Mouse (Mus musculus): Measurements from ENCODE around the gene Trim54. TPM values are rescaled to one million over a fixed set of nuclear protein-coding genes. Genes with fewer than 3 reads are reported as not detected.

Gene Trim54
- polyA plus RNA-seq, 1 experiment from 2014 or later: not detected

DNA sequence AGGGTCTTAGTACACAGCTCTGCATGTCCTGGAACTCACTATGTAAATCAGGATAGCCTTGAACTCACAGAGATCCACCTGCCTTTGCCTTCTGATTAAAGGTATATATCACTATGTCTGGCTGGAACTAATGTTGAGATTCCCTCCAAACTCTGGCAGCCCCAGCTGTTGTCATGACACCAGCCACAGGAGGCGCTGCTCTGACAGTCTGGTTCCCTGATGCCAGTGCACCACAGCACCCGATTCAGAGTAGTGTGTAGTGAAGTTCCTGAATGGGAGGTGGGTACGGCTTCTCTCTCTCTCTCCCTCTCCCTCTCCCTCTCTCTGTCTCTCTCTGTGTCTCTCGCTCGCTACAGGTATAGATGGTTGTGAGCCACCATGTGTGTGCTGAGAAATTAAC is 34.2 kb upstream of the Trim54 start:
- H3K4me2 ChIP-seq (ENCODE audit: low read length): no peak overlapping the region
- H3K9me3 ChIP-seq (replicated peaks; ENCODE audit: control insufficient read depth, low read length): no peaks in the 10 kb centered on the region
- H3K27me3 ChIP-seq (replicated peaks; ENCODE audit: control insufficient read depth, insufficient read depth, low read length): no peaks in the 10 kb centered on the region
- no peak overlapping the region for H3K27ac ChIP-seq (ENCODE audit: low read depth, low read length)
- no peaks in the 10 kb centered on the region; the same call in 1 of the 2 replicates for H3K4me1 ChIP-seq (ENCODE audit: control insufficient read depth, insufficient read depth, low read length)
- peak; percentile 55 for ATAC-seq
- peak; percentile 62 for DNase-seq (ENCODE audit: low spot score)
- H3K36me3 ChIP-seq (ENCODE audit: control insufficient read depth, insufficient read depth, low read length): peaks cover 17% of the 10 kb centered on the region
- no peak overlapping the region for H3K9ac ChIP-seq (ENCODE audit: low read length)
- 9% methylated on average over 5 of the region's 5 CpGs for WGBS
- no peak overlapping the region for H3K4me3 ChIP-seq (ENCODE audit: low read depth, low read length)

DNA sequence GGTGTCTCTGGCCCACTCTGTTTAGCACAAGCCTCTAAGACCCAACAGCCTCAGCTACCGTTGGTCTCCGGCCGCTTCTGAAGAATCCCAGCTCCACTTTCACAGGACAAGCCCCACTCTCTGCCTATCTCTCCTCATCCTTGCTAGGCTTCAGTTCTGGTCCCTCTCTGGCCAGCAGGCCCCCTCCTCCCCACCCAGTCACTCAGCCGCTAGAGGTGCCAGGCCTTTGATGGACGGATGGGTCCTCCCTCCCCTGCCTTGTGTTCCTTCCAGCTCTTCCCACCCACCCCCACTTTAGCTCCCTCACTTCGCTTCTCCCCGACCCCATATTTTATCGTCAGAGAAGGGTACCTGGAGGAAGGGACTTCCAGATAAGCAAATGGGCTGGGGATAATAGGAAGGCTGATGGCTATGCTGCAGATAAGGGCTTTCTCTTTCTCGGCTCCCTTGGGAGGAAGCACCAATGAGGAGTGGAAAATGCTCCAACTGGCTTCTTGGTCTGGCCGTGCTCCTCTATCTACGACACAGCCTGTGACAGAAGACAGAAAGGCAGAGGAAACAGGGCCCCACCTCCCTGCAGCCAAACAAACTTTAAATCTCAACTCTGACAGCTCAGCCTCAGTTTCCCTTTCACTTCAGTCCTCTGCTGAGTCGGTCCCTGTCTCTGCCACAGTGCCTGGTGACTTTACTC is 33.4 kb upstream of the Trim54 start:
- H3K4me3 ChIP-seq (ENCODE audit: low read depth, low read length): no peak overlapping the region
- peaks cover 10% of the 10 kb centered on the region for H3K36me3 ChIP-seq (ENCODE audit: control insufficient read depth, insufficient read depth, low read length)
- no peak overlapping the region for H3K4me2 ChIP-seq (ENCODE audit: low read length)
- no peaks in the 10 kb centered on the region; the same call in 1 of the 2 replicates for H3K4me1 ChIP-seq (ENCODE audit: control insufficient read depth, insufficient read depth, low read length)
- no peaks in the 10 kb centered on the region for H3K9me3 ChIP-seq (replicated peaks; ENCODE audit: control insufficient read depth, low read length)
- WGBS: 42% methylated on average over 12 of the region's 12 CpGs
- no peak for DNase-seq (ENCODE audit: low spot score)
- ATAC-seq: no peak
- H3K27me3 ChIP-seq (replicated peaks; ENCODE audit: control insufficient read depth, insufficient read depth, low read length): no peaks in the 10 kb centered on the region
- H3K9ac ChIP-seq (ENCODE audit: low read length): no peak overlapping the region
- H3K27ac ChIP-seq (ENCODE audit: low read depth, low read length): no peak overlapping the region

DNA sequence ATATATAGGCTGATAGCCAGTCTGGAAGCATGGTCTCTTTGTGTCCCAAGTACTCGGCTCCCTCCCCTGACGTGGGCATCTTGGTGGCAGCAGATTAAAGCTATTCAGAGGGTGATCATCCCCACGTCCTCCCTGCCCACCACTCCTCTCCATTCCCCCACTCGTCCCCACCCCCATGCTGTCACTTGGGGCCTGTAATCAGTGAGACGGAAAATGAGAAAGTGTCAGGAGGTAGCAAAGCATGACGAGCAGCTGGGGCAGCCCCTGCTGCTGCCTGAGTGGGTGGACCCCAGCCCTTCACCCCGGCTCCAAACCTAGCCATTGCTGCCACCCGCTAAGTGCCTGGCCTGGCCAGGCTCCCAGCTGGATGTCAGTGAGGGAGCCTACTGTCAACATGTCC is 32.6 kb upstream of the Trim54 start:
- no peaks in the 10 kb centered on the region for H3K9me3 ChIP-seq (replicated peaks; ENCODE audit: control insufficient read depth, low read length)
- 2% methylated on average over 8 of the region's 8 CpGs for WGBS
- H3K27me3 ChIP-seq (replicated peaks; ENCODE audit: control insufficient read depth, insufficient read depth, low read length): no peaks in the 10 kb centered on the region
- ATAC-seq (no peak), DNase-seq (ENCODE audit: low spot score) (no peak)
- H3K36me3 ChIP-seq (ENCODE audit: control insufficient read depth, insufficient read depth, low read length): peaks cover 1% of the 10 kb centered on the region; the same call in 1 of the 2 replicates
- H3K9ac ChIP-seq (ENCODE audit: low read length): 0 out of 2 replicates have a peak overlapping the region, but pooled peaks have one; percentile 13
- no peak overlapping the region for H3K4me3 ChIP-seq (ENCODE audit: low read depth, low read length)
- H3K4me1 ChIP-seq (ENCODE audit: control insufficient read depth, insufficient read depth, low read length): no peaks in the 10 kb centered on the region; the same call in 1 of the 2 replicates
- no peak overlapping the region for H3K27ac ChIP-seq (ENCODE audit: low read depth, low read length)
- H3K4me2 ChIP-seq (ENCODE audit: low read length): no peak overlapping the region

DNA sequence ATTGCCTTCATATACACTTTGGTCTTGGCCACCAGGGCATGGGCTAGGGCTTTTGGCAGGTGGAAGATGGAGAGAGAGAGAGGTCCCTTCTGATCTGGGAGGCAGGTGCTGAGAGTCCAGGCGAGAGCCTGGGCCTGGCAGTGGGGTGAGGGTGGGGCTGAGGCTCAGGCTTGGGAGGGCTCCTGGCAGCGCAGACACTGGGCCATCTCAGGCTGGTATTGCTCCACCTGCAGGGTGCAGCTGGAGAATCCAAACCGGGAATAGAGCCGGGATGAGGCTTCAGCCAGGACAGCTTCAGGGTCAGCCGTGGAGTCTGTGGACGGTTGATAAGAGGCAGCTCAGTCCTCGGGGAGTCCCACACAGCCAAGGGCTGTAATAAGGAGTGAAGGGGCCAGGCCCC is 29.9 kb upstream of the Trim54 start:
- 37% methylated on average over 7 of the region's 7 CpGs for WGBS
- no peak overlapping the region for H3K9ac ChIP-seq (ENCODE audit: low read length)
- H3K36me3 ChIP-seq (ENCODE audit: control insufficient read depth, insufficient read depth, low read length): no peaks in the 10 kb centered on the region
- H3K4me3 ChIP-seq (ENCODE audit: low read depth, low read length): no peak overlapping the region
- no peaks in the 10 kb centered on the region; the same call in 1 of the 2 replicates for H3K4me1 ChIP-seq (ENCODE audit: control insufficient read depth, insufficient read depth, low read length)
- ATAC-seq (no peak), DNase-seq (ENCODE audit: low spot score) (no peak)
- peaks cover 17% of the 10 kb centered on the region for H3K27me3 ChIP-seq (replicated peaks; ENCODE audit: control insufficient read depth, insufficient read depth, low read length)
- H3K4me2 ChIP-seq (ENCODE audit: low read length): no peak overlapping the region
- H3K9me3 ChIP-seq (replicated peaks; ENCODE audit: control insufficient read depth, low read length): no peaks in the 10 kb centered on the region
- no peak overlapping the region for H3K27ac ChIP-seq (ENCODE audit: low read depth, low read length)

DNA sequence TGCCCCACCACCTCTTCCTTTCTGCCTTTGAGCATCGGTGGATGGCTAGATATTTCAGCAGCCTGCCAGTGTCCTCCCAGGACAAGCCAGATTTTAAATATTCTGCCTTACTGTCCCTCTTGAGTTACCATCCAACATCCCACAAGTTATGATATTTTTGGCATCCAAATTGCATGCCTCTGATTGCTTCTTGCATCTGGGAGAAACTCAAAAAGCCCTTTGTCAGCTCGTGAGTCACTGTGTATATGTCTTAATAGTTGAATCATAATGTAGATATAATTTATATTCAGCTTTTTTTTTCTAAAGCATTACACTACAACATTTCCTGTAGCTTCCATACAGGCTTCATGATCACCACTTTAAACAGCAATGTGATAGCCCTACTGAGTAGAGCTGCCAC is 29.4 kb upstream of the Trim54 start:
- H3K27ac ChIP-seq (ENCODE audit: low read depth, low read length): no peak overlapping the region
- no peaks in the 10 kb centered on the region for H3K9me3 ChIP-seq (replicated peaks; ENCODE audit: control insufficient read depth, low read length)
- 75% methylated on average over 2 of the region's 2 CpGs for WGBS
- ATAC-seq (no peak), DNase-seq (ENCODE audit: low spot score) (no peak)
- no peak overlapping the region for H3K9ac ChIP-seq (ENCODE audit: low read length)
- H3K4me1 ChIP-seq (ENCODE audit: control insufficient read depth, insufficient read depth, low read length): no peaks in the 10 kb centered on the region; the same call in 1 of the 2 replicates
- no peak overlapping the region for H3K4me3 ChIP-seq (ENCODE audit: low read depth, low read length)
- H3K27me3 ChIP-seq (replicated peaks; ENCODE audit: control insufficient read depth, insufficient read depth, low read length): peaks cover 22% of the 10 kb centered on the region
- H3K4me2 ChIP-seq (ENCODE audit: low read length): no peak overlapping the region
- no peaks in the 10 kb centered on the region for H3K36me3 ChIP-seq (ENCODE audit: control insufficient read depth, insufficient read depth, low read length)

DNA sequence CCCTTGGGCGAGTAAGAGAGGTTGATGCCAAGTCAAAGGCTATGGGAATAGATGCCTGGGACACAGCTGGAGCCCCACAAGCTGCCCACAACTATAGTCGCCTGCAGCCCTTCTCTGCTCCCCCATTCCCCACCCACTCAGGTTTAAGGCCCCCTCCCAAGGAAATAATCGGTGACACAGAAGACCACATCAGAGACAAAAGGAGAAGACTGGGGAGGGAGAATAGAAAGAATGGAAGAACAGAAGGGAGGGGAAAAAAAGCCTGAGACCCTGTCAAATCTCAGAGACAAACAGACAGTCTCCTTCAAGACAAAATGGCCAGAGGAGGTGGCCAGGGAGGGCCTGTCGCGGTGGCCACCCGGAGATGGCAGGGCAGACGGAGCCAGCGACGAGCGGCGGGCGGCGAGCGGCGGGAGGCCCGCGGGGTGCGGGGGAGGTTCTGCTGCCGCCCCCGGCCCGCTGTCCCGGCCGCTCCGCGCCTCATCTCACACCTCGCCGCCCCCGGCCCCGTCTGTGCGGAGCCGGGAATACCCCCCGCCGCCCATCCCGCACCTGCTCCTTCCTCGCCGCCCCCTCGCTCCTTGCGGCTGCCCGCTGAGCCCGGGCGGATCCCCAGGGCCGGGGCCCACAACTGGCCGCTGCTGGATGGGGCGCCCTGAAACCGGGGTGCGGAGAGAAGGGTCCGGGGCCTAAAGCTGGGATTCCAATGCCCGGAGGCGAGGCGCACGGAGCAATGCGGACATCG is 24.1 kb upstream of the Trim54 start:
- Histone ChIP-seq H3K4me1 (ENCODE audit: control insufficient read depth, insufficient read depth, low read length) (peaks cover 14% of the 10 kb centered on the region; the same call in 1 of the 2 replicates), H3K27me3 (replicated peaks; ENCODE audit: control insufficient read depth, insufficient read depth, low read length) (peaks cover 72% of the 10 kb centered on the region), H3K9ac (ENCODE audit: low read length) (peak overlapping the region; percentile 51), H3K27ac (ENCODE audit: low read depth, low read length) (no peak overlapping the region), H3K4me3 (ENCODE audit: low read depth, low read length) (peak overlapping the region; percentile 35), H3K9me3 (replicated peaks; ENCODE audit: control insufficient read depth, low read length) (no peaks in the 10 kb centered on the region), H3K4me2 (ENCODE audit: low read length) (peak overlapping the region; percentile 62), H3K36me3 (ENCODE audit: control insufficient read depth, insufficient read depth, low read length) (no peaks in the 10 kb centered on the region)
- DNase-seq (ENCODE audit: low spot score) (no peak), ATAC-seq (no peak)
- 1% methylated on average over 31 of the region's 53 CpGs for WGBS

DNA sequence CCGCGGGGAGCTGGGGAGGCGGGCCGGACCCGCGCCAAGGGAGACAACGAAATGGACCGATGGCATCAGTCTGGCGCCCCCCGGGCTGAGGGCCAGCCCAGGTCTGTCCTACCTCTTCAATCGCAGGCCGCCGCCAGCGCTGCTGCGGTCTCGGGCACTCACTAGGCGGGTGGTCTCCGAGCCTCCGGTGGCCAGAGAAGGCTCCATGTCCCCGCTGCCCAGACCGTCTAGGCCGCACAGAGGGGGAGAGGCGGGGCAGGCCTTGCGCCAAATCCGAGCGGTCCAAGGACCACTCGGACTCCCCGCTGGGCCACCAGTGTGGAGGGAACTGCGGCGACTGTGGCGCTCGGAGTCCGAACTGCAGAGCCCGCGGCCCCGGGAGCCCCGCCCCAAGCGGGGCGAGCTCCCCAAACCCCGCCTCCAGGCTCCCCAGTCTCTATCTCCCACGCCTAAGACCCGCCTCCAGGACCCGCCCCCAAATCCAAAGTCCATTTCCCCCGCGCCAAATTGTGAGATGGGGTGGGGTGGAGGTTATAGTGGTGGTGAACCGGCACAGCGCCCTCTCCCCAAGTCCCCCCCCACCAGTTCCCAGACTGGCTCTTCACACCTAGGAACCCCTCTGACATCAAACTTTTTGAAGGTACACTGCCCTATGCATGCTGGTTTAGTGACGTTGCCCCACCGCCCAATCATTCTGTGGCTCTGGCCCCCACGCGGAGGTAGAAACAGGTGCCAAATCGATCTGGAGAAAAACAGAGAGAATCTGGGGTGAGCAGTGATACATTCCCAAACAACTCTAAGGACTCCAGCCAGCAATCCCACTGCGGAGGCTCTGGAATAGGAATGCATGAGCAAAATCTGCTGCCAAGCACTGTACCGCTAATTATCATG is 23.1 kb upstream of the Trim54 start:
- ATAC-seq (peak; percentile 66), DNase-seq (ENCODE audit: low spot score) (peak; percentile 66)
- WGBS: 0% methylated on average over 43 of the region's 54 CpGs
- Histone ChIP-seq H3K4me2 (ENCODE audit: low read length) (peak overlapping the region; percentile 62), H3K27me3 (replicated peaks; ENCODE audit: control insufficient read depth, insufficient read depth, low read length) (peaks cover 73% of the 10 kb centered on the region), H3K36me3 (ENCODE audit: control insufficient read depth, insufficient read depth, low read length) (no peaks in the 10 kb centered on the region), H3K27ac (ENCODE audit: low read depth, low read length) (no peak overlapping the region), H3K4me3 (ENCODE audit: low read depth, low read length) (peak overlapping the region; percentile 35), H3K9me3 (replicated peaks; ENCODE audit: control insufficient read depth, low read length) (no peaks in the 10 kb centered on the region), H3K4me1 (ENCODE audit: control insufficient read depth, insufficient read depth, low read length) (peaks cover 14% of the 10 kb centered on the region; the same call in 1 of the 2 replicates), H3K9ac (ENCODE audit: low read length) (peak overlapping the region; percentile 51)

DNA sequence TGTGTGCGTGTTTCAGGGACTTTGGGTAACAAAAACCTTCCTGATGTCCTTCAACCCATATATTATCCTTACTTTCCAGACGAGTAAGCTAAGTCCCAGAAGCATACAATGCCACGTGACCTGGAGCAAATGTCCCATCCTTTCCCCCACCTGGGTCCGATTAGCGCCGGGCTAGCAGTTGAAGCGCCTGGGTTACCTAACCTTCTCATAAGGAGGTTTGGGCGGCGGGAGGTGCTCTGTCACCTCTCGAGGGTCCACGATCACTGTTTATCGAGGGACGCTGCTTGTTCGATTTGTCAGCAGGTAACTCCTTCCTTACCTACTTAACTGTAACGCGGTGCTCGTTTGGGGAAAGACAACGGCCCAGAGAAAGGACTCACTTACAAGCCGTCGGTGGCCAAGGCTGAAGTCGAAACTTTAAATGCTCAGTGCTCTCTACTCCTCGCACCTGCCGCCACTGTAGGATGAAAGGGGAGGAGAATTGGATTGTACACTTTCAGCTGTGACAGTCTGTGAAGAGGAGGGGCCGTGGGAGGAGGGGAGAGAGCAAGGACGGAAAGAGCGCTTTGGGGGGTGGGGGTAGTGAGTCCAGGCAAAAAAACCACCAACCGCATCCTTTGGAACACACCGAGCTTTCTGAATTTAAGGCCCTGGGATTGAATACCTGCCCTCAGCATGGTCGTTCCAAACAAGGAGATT is 22.3 kb upstream of the Trim54 start:
- H3K4me2 ChIP-seq (ENCODE audit: low read length): peak overlapping the region; percentile 35; the same call in 1 of the 2 replicates
- H3K36me3 ChIP-seq (ENCODE audit: control insufficient read depth, insufficient read depth, low read length): no peaks in the 10 kb centered on the region
- H3K4me1 ChIP-seq (ENCODE audit: control insufficient read depth, insufficient read depth, low read length): peaks cover 14% of the 10 kb centered on the region; the same call in 1 of the 2 replicates
- H3K9me3 ChIP-seq (replicated peaks; ENCODE audit: control insufficient read depth, low read length): no peaks in the 10 kb centered on the region
- no peak overlapping the region for H3K9ac ChIP-seq (ENCODE audit: low read length)
- no peak for ATAC-seq
- H3K4me3 ChIP-seq (ENCODE audit: low read depth, low read length): peak overlapping the region; percentile 18; the same call in 1 of the 2 replicates
- DNase-seq (ENCODE audit: low spot score): no peak
- H3K27ac ChIP-seq (ENCODE audit: low read depth, low read length): no peak overlapping the region
- 2% methylated on average over 29 of the region's 29 CpGs for WGBS
- H3K27me3 ChIP-seq (replicated peaks; ENCODE audit: control insufficient read depth, insufficient read depth, low read length): peaks cover 73% of the 10 kb centered on the region
